Mouse (Mus musculus): Measurements from ENCODE around the gene Jmjd6.

Jmjd6 gene

DNA sequence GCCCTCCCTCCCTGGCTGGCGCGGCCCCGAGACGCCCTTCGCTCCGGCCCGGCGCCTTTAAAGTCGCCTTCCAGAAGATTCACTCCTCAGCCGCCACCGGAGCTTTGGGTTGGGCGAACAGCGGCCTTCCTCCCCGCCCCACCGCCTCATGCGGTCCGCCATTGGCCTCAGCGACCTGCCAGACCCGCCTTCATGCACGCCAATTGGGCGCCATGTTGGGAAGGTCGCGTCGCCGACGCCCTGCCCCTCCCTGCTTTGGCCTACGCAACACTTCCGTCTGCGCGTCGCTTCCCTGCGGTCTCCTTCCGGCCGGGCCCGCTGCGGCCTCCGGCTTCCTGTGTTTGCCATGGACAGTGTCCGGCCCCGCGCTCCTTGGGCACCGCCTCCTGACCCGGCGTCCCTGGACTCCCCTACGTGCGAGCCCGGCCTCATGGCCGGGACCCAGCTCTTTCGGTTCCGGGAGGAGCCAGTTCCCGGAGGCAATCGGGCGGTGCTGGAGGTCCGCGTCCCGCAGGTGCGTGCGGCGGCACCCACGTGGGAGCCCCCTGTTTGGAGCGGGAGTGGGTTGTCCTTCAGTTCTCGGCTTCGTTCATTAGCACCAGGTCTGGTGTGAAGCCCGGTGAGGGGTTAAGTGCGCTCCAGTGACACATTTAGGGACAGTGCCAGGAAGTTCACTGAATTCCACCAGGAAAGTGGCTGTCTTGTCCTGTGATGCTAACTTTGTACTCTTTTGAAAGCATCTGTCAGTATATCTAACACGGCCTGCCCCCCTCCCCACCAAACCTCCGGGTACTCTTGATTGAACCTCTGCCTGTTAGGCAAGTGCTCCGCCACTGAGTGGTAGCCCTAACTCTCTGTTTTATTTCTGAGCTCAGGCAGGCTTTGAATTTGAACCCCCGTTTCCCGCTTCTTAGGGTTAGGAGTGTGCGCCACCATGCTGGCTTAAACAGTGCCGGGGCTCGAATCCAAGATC is at the start of gene Jmjd6, which contains the start of gene Mettl23:
Jmjd6 (minus strand) TSS at position 189 of the 973 bp plus-strand sequence.
Mettl23 (plus strand) TSS at position 18 of the 973 bp plus-strand sequence.
- peak; percentile 99 for DNase-seq

DNA sequence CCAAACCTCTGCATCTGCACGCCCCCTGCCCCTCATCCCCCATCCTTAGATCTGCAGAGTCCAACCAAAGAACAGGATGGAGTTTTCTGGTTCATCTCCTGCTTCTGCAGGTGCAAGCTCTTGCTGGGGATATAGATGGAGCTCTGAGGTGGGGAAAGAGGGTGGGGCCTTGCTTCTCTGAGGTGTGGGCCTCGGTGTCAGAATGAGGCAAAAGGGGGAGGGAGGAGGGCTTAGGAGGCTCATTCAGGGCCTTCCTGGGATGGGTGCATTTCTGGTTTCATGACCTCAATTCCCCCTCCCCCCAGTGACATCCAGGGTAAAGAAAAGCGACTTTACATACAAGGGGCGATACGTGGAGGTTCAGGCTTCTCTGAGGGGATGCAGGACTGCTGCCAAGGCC is 43.9 kb upstream of the Jmjd6 start:
- no peak for DNase-seq

DNA sequence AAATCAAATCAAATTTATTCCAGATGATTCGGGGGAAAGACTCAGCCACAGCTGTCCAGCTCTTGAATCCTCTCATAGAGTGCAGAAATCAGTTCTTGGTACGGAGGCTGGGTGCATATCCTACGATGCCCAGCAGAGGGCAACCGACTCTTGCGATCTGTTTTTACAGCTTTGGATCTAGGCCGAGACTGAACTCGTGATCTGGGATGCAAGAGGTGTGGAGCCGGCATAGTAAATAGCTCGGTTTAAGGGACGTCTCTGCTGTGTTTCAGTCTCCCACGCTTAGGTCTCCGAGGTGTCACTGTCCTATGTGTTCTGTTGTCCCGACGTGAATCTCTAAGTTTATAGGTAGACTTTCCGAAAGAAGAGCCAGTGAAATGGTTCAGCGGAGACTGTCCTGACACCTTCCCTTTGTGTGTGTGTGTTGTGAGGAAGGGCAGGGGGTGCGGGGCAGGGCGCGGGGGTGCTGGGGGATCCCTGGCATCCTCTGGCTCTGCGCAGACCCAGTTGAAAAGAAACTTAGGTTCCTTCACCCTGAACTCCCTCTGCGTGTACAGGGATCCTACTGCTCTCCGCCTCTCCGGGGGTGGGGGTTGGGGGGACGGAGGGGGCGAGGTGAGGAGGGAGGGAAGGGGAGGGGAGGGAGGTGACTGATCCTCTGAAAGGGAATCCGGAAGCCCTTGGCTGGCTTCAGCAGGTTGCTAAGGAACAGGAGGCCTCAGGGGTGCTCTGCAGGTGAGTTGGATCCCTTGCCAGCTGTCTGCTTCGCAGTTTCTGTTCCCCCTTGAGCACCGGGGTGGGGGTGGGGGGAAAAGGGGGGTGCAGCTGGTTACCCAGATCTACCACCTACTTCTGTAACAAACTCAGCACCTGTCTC is 42.3 kb upstream of the Jmjd6 start:
- peak; percentile 76 for DNase-seq

DNA sequence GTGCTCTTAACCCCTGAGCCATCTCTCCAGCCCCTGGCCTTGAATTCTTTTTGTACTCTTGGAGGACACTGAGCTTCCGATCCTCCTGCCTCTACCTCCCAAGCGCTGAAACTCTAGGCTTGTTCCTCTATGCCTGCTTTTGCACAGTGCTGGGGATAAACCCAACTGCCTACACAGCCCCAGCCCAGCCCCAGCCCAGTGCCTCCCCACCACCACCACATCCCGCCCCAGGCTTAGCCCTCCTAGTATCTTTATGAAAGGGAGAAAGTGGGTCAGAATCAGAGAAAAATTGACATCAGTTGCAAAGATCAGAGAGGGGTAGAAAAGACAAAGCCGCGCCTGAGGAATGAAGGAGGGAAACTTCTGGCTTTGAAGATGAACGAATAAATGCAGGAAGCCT is 40.8 kb upstream of the Jmjd6 start:
- DNase-seq: no peak

DNA sequence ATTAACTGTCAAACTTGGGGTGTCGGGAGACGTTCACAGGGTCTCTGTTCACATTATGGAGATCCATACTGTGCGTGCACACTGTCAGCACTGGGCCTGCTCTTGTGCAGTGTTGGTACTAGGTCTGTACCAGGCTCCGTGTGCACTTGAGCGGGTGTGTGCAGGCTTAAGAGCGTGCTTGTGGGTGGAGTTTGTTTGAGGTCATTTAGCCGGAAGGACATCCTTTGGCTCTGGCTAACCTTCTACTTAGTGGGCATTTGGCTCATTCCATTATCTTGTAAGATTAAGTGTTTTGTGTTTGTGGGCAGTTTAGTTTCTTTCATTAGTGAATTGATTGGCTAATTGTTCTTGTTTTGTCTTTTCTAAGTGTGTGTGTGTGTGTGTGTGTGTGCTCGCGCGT is 39.2 kb upstream of the Jmjd6 start:
- no peak for DNase-seq

DNA sequence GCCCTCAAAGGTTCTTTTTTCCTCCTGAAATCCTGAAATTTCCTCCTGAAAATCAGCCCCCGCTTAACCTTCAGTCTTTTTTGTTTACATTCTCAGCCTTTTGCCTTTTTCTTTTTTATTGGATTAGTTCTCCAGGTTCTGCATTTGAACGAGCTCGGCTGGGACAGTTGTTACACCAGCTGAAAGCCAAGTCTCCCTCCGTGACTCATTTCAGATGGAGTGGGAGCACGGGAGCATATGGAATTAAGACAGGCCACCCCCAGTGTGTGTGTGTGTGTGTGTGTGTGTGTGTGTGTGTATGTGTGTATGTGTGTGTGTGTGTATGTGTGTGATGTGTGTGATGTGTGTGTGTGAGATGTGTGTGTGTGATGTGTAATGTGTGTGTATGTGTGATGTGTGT is 38.2 kb upstream of the Jmjd6 start:
- DNase-seq: no peak

DNA sequence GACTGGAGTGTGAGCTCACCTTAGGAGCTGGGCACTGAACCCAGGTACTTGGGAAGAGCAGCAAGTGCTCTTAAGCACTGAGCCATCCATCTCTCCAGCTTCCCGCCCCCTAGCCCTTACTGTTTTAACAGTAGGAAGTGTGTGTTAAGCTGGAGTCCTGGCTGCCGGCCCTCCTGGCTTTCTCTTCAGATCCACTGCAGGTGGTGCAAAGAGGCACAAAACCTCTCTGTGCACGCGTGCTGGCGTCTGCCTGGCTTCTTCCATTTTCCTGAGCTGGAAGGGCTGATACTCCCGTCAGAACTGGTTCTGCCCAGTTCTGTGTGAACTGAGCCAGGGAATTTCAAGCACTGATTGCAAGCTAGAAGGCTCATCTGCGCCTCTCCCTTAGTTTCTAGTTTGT is 37.6 kb upstream of the Jmjd6 start:
- DNase-seq: no peak

DNA sequence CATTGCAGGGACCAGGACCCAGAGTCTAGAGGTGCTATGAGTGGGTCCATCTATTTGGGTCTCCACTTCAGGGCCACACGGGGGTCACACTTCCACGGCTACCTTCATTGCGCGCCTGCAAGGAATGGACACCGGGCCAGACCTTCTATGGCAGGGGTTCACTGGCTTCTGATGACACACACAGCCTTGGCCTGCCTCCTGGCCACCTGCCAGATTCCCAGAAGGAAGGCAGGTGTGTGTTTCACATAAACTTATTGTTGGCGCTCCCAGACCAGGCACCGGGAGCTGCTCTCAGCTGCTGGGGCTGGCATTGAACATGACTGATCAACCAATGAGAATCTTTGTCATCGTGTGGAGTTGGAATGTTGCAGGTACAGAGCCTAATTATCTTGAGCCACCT is 35.2 kb upstream of the Jmjd6 start:
- no peak for DNase-seq

DNA sequence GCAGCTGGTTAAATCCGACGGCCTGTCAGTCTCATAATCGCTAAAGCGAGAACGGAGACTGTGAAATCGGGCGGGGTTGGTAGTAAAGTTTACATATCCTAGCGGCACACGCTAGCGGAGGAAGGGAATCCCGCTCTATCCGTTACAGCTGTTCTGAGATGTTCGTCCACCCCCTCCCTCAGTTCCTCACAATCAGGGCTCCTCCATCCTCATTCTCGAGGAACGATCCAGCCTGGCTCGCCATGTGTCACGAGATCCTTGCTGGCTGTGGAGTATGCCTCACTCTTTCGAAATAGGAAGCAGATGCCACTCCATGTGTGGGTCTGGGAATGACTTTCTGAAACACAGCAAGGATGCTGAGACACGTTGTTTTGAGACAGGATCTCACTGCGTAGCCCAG is 30.7 kb upstream of the Jmjd6 start:
- no peak for DNase-seq

DNA sequence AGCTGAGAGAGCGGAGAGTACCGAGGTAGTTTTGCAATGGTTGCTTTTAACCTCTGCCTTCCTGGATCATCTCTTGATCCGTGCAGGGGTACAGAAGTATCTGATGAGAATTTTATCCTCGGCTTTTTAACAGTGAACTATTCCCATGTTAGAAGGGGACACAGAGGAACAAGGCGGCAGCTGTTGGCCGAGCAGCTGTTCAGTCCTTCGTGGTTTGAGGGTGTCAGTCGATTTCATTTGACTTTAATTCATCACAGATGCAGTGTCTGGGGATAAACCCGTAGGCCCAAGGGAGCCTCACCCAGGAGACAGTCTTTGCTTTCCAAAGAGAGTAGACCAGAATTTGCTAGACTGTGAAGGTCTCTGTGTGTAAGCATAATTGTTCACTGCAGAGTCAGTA is 28.3 kb upstream of the Jmjd6 start:
- DNase-seq: no peak

DNA sequence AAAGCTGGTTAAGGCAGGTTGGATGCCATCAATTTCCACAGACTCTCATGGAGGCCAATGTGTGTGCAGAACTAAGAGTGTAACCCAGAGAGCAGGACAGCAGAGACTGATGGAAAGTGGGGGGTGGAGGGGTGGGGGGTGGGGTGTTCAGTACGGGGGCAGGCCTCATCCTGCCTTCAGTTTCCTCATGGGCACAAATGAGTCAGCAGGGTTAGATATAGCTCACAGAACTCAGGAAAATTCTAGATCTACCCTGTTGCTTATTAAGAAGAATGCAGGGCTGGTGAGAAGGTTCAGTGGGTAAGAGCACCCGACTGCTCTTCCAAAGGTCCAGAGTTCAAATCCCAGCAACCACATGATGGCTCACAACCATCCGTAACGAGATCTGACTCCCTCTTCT is 26.4 kb upstream of the Jmjd6 start:
- no peak for DNase-seq

DNA sequence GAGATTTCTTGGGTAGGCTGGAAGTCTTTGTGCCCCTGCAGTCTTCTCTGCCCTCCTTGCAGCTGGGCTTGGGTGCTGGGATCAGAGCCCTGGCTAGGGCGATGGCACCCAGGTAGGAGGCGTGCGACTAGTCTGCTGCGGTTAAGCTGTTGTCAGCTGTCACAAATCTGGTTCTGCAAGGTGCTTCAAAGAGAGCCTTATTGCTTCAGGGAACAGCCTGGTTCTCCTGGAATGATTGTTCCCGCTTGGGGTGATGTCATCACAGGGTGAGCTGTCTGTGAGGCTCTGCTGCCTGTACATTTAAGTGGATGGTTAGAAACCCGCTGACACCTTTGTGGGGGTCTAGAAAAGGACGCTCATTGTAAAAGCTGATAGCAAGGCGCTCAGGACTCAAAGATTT is 26.0 kb upstream of the Jmjd6 start:
- no peak for DNase-seq

DNA sequence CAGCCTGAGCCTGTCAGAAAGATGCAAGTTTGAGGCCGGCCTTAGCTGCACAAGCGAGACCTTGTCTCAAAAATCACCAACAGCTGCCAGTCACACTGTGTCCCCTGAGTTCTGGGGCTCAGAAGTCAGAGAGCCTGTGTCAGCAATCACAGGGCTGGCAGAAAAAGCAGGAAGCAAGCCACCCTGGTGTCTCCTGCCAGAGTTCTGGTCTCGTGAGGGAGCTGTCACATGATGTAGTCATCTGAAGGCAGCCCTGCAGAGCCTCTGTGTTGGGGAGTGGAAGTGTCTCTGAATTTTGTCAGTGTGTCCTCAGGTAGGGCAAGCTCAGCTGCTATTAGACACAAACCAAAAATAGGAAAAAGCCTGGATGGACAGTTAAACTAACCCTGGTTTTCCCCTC is 24.9 kb upstream of the Jmjd6 start:
- DNase-seq: peak; percentile 59

DNA sequence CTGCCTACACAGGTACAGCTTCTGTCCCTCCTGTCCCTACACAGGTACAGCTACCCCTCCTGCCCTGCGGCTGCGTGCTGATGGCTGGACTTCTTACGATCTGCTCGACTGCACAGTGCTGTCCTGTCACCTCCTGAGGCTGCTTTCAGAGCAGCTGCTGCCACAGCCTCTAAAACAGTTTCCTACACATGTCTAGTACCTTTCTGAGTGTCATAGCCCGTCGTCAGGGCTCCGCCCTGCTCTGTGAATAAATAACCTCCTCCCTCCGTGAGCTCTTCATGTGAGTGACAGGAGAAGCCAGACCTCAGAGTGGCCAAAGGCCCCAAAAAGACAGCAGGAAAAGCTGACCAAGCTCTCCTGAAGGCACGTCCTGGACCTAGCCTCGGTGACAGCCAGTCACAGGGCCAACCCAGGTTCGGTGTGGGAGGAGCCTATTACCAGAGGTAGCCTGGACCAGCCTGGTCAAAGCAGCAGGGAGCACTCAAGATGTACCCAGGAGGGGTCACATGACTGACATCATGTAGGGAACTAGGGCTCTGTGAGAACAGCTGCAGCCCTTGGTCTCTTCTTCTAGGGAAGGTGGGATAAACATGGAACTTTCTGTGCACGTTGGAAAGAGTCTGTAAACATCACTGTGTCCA is 22.8 kb upstream of the Jmjd6 start:
- peak; percentile 62 for DNase-seq

DNA sequence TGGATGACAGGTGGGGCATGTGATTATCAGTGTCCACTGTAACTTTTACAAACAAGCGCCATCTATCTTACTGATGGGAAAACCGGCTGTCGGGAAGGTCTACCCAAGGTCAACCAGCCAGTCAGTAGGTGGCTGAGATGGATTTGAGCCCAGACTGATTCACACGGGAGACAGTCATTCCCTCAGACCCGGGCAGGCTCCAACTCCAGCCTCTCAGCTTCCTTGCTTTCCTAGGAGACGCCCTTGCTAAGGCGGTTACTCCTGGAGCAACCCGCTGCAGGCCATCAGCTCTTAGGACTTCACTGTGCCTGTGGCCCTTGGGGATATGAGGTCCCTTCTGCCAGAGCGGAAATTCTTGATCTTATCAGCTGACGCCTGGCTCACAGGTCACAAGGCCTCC is 21.2 kb upstream of the Jmjd6 start:
- no peak for DNase-seq

DNA sequence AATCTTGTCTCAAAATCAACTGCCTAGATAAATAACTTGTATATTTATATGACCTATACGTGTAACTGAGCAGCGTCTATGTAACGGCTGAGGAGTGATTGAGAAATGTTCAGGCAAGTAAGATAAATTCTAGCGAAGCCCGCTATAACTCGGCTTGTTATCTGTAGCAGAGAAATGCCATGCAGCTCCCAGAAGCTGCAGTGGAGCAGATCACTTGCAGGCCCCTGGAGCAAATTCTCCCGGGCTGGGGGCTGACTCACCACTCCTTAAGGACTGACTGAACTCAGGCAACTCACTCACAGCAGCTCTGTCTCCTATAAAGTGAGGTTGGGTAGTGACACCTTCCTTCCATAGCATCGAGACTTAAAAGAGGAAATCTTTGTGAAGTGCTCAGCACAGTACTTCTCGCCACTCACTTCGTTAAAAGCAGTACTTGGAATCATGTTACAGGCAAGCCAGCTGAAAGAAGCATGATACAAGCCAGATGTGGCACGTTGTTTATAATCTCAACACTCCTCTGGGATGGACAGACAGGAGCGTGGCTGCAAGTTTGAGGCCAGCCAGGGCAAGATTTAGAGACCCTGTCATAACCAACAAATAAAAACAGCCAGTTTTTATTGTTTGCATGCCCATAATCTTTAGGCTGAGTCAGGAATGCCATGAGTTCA is 14.1 kb upstream of the Jmjd6 start:
- DNase-seq: no peak

DNA sequence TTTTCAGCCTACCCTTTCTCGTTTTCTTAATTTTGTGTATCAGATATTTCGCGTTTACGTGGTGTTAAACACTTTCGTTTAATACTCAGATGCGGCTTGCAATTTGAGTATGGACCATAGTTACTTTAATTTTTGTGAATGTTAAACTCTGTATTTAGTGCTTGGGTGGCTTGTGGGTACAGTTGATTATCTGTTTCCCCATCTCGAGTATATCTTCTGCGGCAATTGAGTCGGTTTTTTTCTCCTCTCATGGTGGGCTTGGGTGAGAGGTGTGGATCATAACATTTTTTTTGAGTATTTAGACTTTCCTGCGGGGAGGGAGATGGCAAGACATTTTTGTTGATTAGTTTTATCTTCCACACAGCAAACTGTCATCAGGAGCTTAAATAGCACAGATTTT is 11.0 kb upstream of the Jmjd6 start:
- no peak for DNase-seq

DNA sequence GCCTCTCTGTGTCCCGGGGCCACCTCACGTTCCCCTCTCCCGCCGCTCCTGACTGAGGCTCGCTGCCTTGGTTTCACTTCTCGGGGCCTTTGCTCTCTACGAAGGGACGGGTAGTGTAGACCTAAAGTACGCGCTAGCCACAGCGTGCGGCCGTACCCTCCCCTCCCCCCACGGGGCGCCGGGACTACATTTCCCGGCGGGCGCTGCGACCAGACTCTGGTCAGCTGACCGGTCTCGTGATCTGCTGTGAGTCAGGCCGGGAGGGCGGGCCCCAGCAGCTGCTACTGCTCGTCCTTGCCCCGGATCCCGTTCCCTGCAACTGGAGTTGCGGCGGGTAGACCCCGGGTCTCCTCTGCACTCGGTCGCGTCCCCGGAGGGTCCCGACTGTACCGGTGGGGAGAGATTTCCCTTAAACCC is 10.3 kb upstream of the Jmjd6 start:
- peak; percentile 97 for DNase-seq

DNA sequence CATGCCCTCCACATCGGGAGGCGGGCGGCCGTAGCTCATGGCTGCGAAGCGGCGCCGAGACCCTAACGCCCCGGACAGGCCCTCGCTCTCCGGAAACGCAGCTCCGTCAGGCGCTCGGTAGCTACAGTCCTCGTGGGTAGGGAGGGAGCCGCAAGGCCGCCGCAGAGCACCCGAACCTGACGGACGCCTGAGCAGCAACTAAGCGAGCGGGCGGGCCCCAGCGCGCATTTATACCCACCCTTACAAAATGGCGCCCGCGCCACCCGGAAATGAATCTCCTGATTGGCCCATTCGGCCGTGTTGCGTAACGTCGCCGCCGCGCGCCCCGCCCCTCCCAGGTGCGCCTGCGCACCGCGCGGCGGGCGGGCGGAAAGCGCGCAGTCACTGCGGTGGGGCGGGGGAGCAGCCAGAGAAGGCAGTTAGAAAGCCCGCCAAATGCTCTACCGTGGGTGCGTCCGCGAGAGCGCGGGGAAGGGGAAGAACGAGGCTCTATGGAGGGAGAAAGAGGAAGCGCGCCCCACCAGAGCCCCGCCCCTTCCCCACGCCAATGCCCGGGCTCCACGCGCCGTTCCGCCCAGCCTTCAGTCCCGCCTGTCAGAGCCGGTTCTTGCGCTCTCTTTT is 9.8 kb upstream of the Jmjd6 start, which contains the start of gene Srsf2:
Srsf2 (minus strand) TSS at position 204 of the 621 bp plus-strand sequence.
- peak; percentile 94 for DNase-seq

DNA sequence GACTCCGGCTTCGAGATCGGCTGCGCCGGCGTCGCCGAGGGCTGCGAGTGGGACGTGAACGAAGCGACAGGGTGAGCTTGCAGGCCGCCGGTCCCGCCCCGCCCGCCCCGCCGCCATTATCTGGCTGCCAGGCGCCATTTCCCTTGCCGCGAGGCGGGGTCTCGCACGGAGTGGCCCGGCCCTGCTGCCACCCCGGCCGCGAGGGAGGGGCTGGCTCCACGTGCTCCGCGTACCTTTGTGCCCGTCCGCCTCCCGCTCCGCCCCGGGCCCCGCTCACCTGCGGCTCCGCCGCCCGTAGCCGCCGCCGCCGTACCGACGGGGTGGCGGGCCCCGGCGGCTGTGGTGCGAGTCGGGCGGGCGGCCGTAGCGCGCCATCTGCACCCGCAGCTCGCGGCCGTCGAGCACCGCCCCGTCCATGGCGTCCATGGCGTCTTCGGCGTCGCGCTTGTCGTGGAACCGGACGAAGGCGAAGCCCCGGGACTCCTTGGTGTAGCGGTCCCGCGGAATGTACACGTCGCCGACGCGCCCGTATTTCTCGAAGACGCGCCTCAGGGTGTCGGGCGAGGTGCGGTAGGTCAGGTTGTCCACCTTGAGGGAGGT is 9.1 kb upstream of the Jmjd6 start, which contains the start of gene Mfsd11:
Mfsd11 (plus strand) TSS at position 150 of the 600 bp plus-strand sequence.
- DNase-seq: peak; percentile 77

DNA sequence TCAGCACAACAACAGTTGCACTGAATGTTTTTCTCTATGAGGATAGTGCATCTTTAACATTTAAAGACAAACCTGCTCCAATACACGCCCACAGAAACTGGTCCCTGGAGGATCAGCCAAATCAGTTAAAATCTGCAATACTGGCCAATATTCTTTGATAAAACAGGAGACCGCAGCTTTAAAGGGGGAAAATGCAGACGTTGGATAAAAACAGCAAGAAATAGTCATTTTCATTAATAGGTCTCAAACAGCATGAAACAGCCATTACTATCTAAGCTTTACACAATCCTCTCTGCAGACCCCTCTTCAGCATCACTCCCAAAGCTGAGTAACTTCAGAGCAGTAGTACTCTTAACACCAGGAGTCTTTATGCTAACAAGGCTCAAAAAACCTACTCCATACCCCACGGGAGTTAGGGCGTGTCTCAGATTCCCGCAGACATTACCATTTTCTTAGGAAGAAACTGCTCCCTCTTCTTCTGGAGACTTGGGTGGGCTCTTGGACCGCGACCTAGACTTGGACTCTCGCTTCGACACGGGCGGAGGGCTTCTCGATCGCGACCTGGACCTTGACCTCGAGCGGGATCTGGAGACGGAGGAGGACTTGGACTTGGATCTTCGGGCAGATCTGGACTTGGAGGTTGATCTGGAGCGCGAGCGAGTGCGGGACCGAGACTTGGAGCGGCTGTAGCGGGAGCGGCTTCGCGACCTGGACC is 8.5 kb upstream of the Jmjd6 start:
- peak; percentile 73 for DNase-seq

Measured in kidney, adult 11 months (tissue).